Mouse (Mus musculus) intestine, embryonic 15.5 days (tissue): Measurements from ENCODE around the gene Rcn2. TPM values are rescaled to one million over a fixed set of nuclear protein-coding genes. Genes with fewer than 3 reads are reported as not detected.
"Not testable (repeated sequence)": the region's sequence is repeated elsewhere in the genome, so short reads cannot be mapped to it uniquely, and the experiment has no call there.

ENCODE experiments used
- ATAC-seq: fragments of 200-750 bp; cut with Nextera tagmentation; 2 replicates; pipeline ENCODE4 v1.8.0; 2017; ENCODE audit warnings: moderate TSS enrichment, moderate library complexity
- H3K27ac ChIP-seq: fragments of 300-500 bp; sonication (generic); 2 replicates; pipeline ENCODE4 v1.5.1; 2015; ENCODE audit warnings: mild to moderate bottlenecking, inconsistent platforms
- H3K27me3 ChIP-seq: fragments of 300-500 bp; sonication (generic); replicated peaks from 2 replicates; pipeline ENCODE4 v1.6.1; 2015; ENCODE audit warnings: inconsistent platforms
- H3K36me3 ChIP-seq: fragments of 300-500 bp; sonication (generic); 2 replicates; pipeline ENCODE4 v1.6.1; 2015; ENCODE audit warnings: inconsistent platforms
- H3K4me1 ChIP-seq: fragments of 300-500 bp; sonication (generic); replicated peaks from 2 replicates; pipeline ENCODE4 v1.6.1; 2015; ENCODE audit warnings: inconsistent platforms
- H3K4me2 ChIP-seq: fragments of 300-500 bp; sonication (generic); replicated peaks from 2 replicates; pipeline ENCODE4 v1.6.1; 2015; ENCODE audit warnings: mild to moderate bottlenecking, inconsistent platforms
- H3K4me3 ChIP-seq: fragments of 300-500 bp; sonication (generic); replicated peaks from 2 replicates; pipeline ENCODE4 v1.5.1; 2015; ENCODE audit warnings: inconsistent platforms
- H3K9ac ChIP-seq: fragments of 300-500 bp; sonication (generic); 2 replicates; pipeline ENCODE4 v1.6.1; 2015; ENCODE audit warnings: inconsistent platforms
- H3K9me3 ChIP-seq: fragments of 300-500 bp; sonication (generic); 2 replicates; pipeline ENCODE4 v1.6.1; 2016; ENCODE audit warnings: inconsistent platforms
- WGBS: fragments of 180-500 bp; shearing (Covaris S2); methylation state at CpG from one replicate; pipeline ENCODE4 v1.1.7; 2015; 5-methylcytosine and 5-hydroxymethylcytosine counted together
- polyA plus RNA-seq: library from polyadenylated mRNA; unstranded; fragments of >200 nt; fragmentation: Nextera tagmentation; extraction: Ambion mirVana; gene quantifications from 2 replicates; pipeline ENCODE4 v1.2.1, GENCODE M21; 2015

Gene Rcn2
- 149 and 178 TPM in 2 replicates for polyA plus RNA-seq

DNA sequence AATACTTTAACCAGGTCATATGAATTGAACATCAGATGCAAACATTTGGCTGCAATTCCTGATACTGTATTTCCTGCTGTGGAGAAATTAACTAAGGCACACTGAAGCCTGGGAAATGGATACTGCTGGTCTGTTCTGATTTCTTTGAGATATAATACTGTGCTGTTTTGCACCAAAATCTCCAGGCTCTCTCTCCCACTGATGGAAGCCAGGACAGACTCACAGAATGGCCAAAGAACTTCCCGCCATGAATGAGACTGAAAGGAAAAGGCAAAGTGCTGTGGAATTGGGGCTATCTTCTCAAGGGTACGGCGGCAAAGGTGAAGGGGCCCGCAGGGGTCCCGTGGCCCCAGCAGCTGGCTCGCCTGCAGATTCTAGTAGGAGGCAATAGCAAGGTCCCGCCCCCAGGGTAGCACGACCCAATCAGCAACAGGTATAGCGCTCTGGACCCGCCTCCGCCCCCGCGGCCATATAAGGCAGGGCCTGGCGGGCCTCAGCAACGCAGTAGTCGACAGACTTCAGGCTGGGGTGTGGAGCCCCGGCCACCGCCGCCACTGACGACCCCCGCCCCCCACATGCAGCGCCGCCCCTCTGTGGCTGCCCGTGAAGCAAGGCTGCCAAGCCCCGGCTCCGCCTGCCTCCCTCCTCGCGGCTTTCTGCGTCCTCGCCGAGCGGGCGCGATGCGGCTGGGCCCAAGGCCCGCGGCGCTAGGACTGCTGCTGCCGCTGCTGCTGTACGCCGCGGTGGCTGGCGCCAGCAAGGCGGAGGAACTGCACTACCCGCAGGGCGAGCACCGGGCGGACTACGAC lies at the start of gene Rcn2:
Gene Rcn2, plus strand, starts transcription at position 474 of the 809 bp plus-strand sequence.
- under 1% methylated on average over 49 of the region's 49 CpGs for WGBS
- Histone ChIP-seq H3K4me3 (peak within 1 kb of the TSS; percentile 63), H3K27me3 (no peaks in the 10 kb centered on the region), H3K36me3 (no peaks in the 10 kb centered on the region; the same call in 1 of the 2 replicates), H3K27ac (peak within 1 kb of the TSS; percentile 95), H3K4me2 (peak within 1 kb of the TSS; percentile 73), H3K9ac (peak within 1 kb of the TSS; percentile 96), H3K9me3 (no peaks in the 10 kb centered on the region), H3K4me1 (0 out of 2 replicates have a peak, but pooled peaks cover 6% of the 10 kb centered on the region)
- peak; percentile 100 for ATAC-seq

DNA sequence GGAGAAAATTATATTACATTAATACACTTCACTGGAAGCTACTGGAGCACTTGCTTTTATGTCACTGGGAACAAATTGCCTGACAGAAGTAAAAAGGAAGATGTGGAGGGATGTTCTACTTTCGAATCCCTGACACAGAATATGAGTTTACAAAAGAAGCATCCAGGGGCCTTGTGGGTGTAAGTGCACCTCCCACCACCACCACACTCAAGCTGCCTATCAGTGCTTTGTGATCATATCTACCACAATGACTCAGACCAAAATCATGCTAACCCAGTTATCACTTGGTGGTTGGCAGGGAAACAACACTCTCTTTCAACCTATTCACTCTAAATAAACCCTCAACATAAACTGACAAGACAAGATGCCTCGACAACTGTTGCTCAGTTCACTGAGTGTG lies 37.0 kb upstream of the Rcn2 start:
- H3K36me3 ChIP-seq, H3K4me2 ChIP-seq, H3K9me3 ChIP-seq, H3K27ac ChIP-seq, H3K4me3 ChIP-seq, H3K27me3 ChIP-seq, H3K9ac ChIP-seq, ATAC-seq, H3K4me1 ChIP-seq: not testable (repeated sequence)
- 50% methylated on average over 2 of the region's 2 CpGs for whole genome bisulfite sequencing

DNA sequence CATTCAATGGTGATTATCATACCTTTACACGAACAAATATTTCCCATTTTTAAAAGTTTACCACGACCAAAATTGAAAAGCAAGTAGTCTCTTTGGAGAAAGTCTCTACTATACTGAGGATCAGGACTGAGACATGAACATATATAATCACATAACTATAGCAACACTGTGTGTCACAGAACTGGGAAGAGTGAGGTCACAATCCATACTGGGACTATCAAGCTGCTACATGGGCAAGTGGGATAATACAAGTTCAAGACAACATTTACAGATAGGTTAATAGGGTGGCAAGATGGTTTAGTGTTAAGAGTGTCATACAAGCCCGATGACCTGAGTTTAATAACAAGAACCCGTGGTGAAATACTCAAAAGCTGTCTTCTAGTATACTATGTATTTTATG lies 31.2 kb upstream of the Rcn2 start, which contains the start of gene 4930563M21Rik:
Gene 4930563M21Rik, minus strand, starts transcription at position 101 of the 400 bp plus-strand sequence.
- no peaks in the 10 kb centered on the region for H3K36me3 ChIP-seq
- H3K4me1 ChIP-seq, result no peaks in the 10 kb centered on the region
- no peak within 1 kb of the TSS for H3K4me2 ChIP-seq
- H3K4me3 ChIP-seq, result no peak within 1 kb of the TSS
- H3K27ac ChIP-seq, result no peak within 1 kb of the TSS
- ATAC-seq, result no peak
- H3K9me3 ChIP-seq, result no peaks in the 10 kb centered on the region
- no peaks in the 10 kb centered on the region for H3K27me3 ChIP-seq
- H3K9ac ChIP-seq, result no peak within 1 kb of the TSS
- WGBS, result 77% methylated on average over 4 of the region's 4 CpGs

DNA sequence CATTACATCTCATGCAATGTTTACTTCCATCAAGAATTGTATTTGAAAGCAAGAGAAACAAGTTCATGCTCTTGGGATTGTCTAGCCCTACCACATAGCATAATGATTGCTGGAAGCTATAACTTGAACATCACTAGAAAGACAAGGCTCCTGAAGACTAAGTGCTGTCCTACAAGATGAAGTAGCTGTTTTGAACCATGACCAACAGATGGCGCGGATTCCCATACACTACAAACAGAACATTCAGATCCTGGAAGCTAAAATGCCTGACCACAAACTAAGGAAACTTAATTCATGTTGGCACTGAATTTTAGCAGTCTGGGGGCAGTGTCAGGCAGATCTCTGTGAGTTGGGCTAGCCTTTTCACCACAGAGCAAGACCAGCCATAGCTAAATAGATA lies 16.9 kb upstream of the Rcn2 start:
- WGBS, result 52% methylated on average over 2 of the region's 2 CpGs
- no peak overlapping the region for H3K4me2 ChIP-seq
- H3K27ac ChIP-seq, result no peak overlapping the region
- no peaks in the 10 kb centered on the region for H3K4me1 ChIP-seq
- no peaks in the 10 kb centered on the region for H3K9me3 ChIP-seq
- H3K27me3 ChIP-seq, result no peaks in the 10 kb centered on the region
- ATAC-seq, result no peak
- H3K4me3 ChIP-seq, result no peak overlapping the region
- H3K36me3 ChIP-seq, result no peaks in the 10 kb centered on the region
- no peak overlapping the region for H3K9ac ChIP-seq

DNA sequence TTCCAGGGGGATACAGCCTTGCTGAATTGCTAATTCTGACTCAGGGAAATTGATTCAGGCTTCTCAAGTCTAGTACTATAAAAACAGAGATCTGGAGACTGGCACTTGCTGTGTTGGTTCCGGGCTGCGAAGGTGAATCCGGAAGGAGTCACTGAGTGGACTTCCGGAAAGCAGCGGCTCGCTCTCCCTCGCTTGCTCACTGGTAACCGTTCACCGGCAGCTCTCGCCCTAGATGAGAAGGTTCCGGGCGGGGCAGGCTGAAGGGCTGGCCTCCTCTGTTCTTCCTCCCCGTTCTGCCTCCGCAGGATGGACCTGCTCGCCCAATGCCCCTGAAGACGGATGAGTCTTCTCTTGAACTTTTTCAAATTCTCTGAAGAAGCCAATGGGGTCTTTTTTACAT lies 14.4 kb upstream of the Rcn2 start:
- Histone ChIP-seq H3K4me1 (no peaks in the 10 kb centered on the region), H3K9ac (no peak overlapping the region), H3K27ac (no peak overlapping the region), H3K36me3 (no peaks in the 10 kb centered on the region), H3K4me3 (no peak overlapping the region), H3K27me3 (no peaks in the 10 kb centered on the region), H3K9me3 (no peaks in the 10 kb centered on the region), H3K4me2 (no peak overlapping the region)
- no peak for ATAC-seq
- WGBS, result 79% methylated on average over 16 of the region's 16 CpGs

DNA sequence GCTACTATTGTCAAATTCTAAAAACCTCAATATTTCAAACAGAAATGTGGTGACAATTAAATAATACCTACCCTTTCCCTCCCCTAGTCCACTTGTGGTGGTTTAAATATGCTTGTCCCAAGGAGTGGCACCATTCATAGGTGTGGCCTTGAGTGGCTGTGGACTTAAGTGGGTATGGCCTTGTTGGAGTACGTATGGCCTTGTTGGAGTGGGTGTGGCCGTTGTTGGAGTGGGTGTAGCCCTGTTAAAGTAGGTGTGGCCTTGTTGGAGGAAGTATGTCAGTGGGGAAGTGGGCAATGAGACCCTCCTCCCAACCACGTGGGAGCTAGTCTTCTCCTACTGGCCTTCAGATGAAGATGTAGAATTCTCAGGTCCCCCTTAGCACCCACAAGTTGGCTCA lies 9.4 kb upstream of the Rcn2 start:
- Histone ChIP-seq H3K36me3 (no peaks in the 10 kb centered on the region), H3K9me3 (no peaks in the 10 kb centered on the region), H3K4me1 (no peaks in the 10 kb centered on the region), H3K9ac (no peak overlapping the region), H3K27me3 (no peaks in the 10 kb centered on the region), H3K27ac (no peak overlapping the region), H3K4me3 (no peak overlapping the region), H3K4me2 (no peak overlapping the region)
- ATAC-seq, result no peak
- WGBS, result 68% methylated on average over 3 of the region's 3 CpGs

DNA sequence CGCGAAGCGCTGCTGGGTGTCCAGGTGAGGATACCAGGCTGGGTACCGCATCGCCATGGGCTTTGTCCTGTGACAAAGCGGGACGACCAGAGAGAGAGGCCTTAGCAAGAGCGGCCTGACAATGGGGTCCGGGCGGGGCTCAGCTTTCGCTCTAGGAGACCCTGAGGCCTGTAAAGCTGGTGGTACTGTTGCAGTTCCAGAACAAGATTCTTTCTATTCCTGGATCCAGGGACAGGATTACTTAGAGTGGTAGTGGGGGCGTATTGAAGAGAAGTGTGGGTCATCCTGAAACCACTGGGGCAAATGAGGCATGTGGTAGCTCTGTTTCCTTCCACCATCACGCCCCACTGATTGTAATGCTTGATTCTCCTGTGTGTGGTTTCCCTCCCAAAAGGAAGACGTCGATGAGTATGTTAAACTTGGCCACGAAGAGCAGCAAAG lies 556 bp downstream of the Rcn2 start:
- no peaks in the 10 kb centered on the region for H3K27me3 ChIP-seq
- WGBS, result under 1% methylated on average over 16 of the region's 16 CpGs
- 0 out of 2 replicates have a peak, but pooled peaks cover 6% of the 10 kb centered on the region for H3K4me1 ChIP-seq
- no peaks in the 10 kb centered on the region; the same call in 1 of the 2 replicates for H3K36me3 ChIP-seq
- peak; percentile 30 for ATAC-seq
- peak overlapping the region; percentile 95 for H3K27ac ChIP-seq
- peak overlapping the region; percentile 73 for H3K4me2 ChIP-seq
- peak overlapping the region; percentile 96 for H3K9ac ChIP-seq
- no peaks in the 10 kb centered on the region for H3K9me3 ChIP-seq
- peak overlapping the region; percentile 63 for H3K4me3 ChIP-seq

DNA sequence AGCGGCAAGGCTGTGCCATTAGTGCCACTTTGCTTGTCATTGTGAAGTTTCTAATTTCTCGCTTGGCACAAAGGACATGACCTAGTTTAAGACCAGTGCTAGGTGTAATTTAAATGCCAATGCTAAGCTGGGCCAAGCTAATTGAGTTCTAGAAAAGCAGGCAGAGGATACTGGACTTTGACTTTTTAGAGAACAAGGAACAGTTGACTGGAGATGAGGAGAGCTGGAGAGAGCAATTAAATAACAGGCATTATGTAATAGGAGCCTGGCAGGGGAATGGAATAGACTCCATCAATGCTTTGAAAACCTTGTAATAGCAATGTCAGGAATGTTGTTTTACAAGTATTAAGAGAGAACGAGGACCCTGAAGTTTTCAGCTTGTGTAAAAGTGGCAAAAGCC lies 12.2 kb downstream of the Rcn2 start:
- H3K4me3 ChIP-seq, result no peak overlapping the region
- H3K27me3 ChIP-seq, result no peaks in the 10 kb centered on the region
- H3K9me3 ChIP-seq, result no peaks in the 10 kb centered on the region
- 71% methylated on average over 3 of the region's 3 CpGs for WGBS
- H3K27ac ChIP-seq, result no peak overlapping the region
- H3K4me2 ChIP-seq, result no peak overlapping the region
- H3K9ac ChIP-seq, result no peak overlapping the region
- peaks cover 2% of the 10 kb centered on the region; the same call in 1 of the 2 replicates for H3K36me3 ChIP-seq
- ATAC-seq, result no peak
- no peaks in the 10 kb centered on the region for H3K4me1 ChIP-seq

DNA sequence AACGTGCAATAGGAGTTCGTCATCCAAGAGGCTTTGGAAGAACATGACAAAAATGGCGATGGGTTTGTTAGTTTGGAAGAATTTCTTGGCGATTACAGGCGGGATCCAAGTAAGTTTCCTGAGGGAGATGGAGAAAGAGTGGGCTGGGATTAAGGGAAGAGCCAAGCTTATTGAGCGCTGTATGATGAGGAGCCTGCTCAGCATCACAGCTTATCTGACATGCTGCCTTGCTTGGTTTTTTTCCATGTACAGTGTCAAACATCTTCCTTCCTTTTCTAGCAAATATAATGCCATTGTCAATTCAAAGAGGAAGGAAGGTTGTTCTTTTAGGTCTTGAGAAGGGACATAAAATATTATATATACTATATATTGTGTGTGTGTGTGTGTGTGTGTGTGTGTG lies 14.5 kb downstream of the Rcn2 start:
- 88% methylated on average over 6 of the region's 6 CpGs for WGBS
- ATAC-seq, result no peak
- Histone ChIP-seq H3K9ac (no peak overlapping the region), H3K4me3 (no peak overlapping the region), H3K27me3 (no peaks in the 10 kb centered on the region), H3K4me2 (no peak overlapping the region), H3K27ac (no peak overlapping the region), H3K36me3 (no peaks in the 10 kb centered on the region; the same call in none of the 2 replicates), H3K9me3 (no peaks in the 10 kb centered on the region), H3K4me1 (no peaks in the 10 kb centered on the region)

DNA sequence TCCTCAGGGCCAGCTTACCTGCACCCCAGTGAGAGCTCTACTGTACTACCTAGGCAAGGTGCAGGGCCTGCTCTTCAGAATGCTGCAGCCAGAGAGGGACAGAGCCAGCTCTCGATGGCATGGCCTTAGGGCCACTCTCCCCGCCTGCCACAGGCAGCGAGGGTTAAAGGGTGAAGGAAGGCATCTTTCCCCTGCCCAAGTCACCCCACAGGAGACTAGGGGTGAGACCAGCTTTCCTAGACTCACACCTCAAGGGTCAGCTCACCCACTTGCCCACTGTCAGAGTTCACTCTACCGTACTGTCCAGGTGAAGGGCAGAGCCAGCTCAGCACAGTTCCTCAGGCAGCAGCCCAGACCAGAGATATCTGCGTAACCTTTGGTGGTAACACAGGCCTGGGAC lies 20.7 kb downstream of the Rcn2 start:
- Histone ChIP-seq H3K27ac (no peak overlapping the region), H3K9me3 (no peaks in the 10 kb centered on the region), H3K9ac (no peak overlapping the region), H3K4me1 (no peaks in the 10 kb centered on the region), H3K4me2 (no peak overlapping the region), H3K27me3 (no peaks in the 10 kb centered on the region), H3K36me3 (no peaks in the 10 kb centered on the region; the same call in none of the 2 replicates), H3K4me3 (no peak overlapping the region)
- no peak for ATAC-seq
- 93% methylated on average over 5 of the region's 5 CpGs for WGBS

DNA sequence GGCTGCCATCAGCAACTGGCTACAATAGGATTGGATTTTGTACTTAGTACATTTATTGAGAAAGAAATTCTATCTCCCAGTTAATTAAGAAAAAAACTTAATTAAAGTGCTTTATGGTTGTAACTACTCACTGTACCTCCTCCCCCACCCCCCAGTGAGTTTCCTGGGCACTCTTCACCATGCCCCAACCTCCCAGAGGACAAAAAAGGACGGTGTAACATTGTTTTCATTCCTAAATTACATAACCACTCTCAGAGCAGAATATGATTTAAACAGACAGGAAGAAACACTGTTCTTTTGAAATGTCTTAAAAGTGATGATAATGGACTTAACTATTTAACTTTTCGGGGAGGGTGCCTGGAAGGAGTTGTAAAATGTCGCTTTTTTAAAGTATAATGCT lies 23.4 kb downstream of the Rcn2 start:
- Histone ChIP-seq H3K4me1 (no peaks in the 10 kb centered on the region), H3K9me3 (no peaks in the 10 kb centered on the region), H3K36me3 (peaks cover 5% of the 10 kb centered on the region), H3K4me2 (no peak overlapping the region), H3K4me3 (no peak overlapping the region), H3K27me3 (no peaks in the 10 kb centered on the region), H3K27ac (no peak overlapping the region), H3K9ac (no peak overlapping the region)
- 63% methylated on average over 3 of the region's 3 CpGs for WGBS
- ATAC-seq, result no peak

DNA sequence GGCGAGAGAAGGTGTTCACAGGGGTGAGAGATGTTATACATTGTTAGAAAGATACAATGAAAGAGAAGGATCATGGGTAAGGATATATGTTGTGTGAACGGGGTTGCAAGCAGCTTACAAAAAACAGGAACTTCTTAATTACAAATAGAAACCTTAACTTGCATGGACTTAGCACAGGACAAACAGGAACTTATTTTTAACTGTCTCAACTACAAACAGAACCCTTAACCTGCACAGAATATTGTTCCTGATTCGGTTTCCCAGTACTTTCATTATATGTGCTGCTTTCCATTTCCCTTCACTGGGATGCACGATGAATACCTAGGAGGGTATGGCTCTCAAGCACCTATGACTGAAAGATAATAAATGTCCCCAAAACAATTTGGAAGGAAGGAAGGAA lies 26.3 kb downstream of the Rcn2 start:
- no peaks in the 10 kb centered on the region for H3K4me1 ChIP-seq
- no peak overlapping the region for H3K27ac ChIP-seq
- H3K27me3 ChIP-seq, result no peaks in the 10 kb centered on the region
- no peak overlapping the region for H3K9ac ChIP-seq
- no peaks in the 10 kb centered on the region for H3K9me3 ChIP-seq
- ATAC-seq, result no peak
- H3K4me3 ChIP-seq, result no peak overlapping the region
- H3K4me2 ChIP-seq, result no peak overlapping the region
- H3K36me3 ChIP-seq, result peaks cover 5% of the 10 kb centered on the region; the same call in 1 of the 2 replicates
- 90% methylated on average over 4 of the region's 4 CpGs for WGBS

DNA sequence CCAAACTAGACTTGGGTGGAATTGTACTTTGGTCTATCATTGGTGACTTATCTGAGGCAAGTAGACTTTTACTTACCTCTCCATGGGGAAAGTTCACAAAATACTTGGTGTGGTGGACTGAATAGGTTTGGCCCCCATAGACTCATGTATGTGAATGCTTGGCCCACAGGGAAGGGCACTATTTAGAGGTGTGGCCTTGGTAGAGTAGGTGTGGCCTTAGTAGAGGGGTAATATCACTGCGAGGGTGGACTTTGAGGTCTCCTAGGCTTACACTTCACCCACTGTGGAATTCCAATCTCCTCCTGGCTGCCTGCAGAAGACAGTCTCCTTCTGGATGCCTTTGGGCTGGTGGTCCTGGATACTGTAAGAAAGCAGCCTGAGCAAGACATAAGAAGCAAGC lies 27.0 kb downstream of the Rcn2 start:
- WGBS, result 86% methylated on average over 1 of the region's 1 CpGs
- ATAC-seq, result peak; percentile 61

More for the DNA sequence above, 27.0 kb downstream of the Rcn2 start:
- H3K27ac ChIP-seq, result no peak overlapping the region
- H3K9ac ChIP-seq, result no peak overlapping the region
- H3K4me1 ChIP-seq, result no peaks in the 10 kb centered on the region
- no peak overlapping the region for H3K4me3 ChIP-seq
- no peaks in the 10 kb centered on the region for H3K27me3 ChIP-seq
- H3K9me3 ChIP-seq, result no peaks in the 10 kb centered on the region
- no peak overlapping the region for H3K4me2 ChIP-seq
- peaks cover 5% of the 10 kb centered on the region; the same call in 1 of the 2 replicates for H3K36me3 ChIP-seq
